Mouse (Mus musculus) E14TG2a.4 (cell line): ENCODE results near the gene Gucd1.

ENCODE experiments used
- CTCF ChIP-seq: conservative IDR thresholded peaks from 2 replicates; pipeline ENCODE4 v1.5.1; 2014; ENCODE audit warnings: low read length
- POU5F1 ChIP-seq: IDR thresholded peaks from 2 replicates; pipeline ENCODE4 v1.6.1; 2014; ENCODE audit warnings: low read length, borderline replicate concordance

DNA sequence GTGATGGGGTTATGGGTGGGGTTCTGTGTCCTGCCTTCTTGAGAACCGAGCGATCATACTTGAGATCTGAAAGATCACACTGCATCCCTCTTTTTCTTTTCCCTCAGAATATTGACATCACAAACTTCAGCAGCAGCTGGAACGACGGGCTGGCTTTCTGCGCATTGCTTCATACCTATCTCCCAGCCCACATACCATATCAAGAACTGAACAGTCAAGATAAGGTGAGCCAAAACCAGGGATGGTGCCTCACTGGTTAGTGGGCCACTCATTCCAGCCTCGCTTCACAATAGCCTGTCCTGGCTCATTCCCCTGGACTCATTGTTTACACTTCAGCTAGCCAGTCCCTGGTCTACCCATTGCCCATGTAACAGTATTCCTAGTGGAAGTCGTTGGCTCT lies 210.6 kb downstream of the Gucd1 start:
- no peak for TF ChIP-seq CTCF
- TF ChIP-seq POU5F1, result no peak
